Mouse (Mus musculus): ENCODE data around the gene Bmp8a. TPM values are rescaled to one million over a fixed set of nuclear protein-coding genes. Genes with fewer than 3 reads are reported as not detected.
"Not testable (repeated sequence)": the region's sequence is repeated elsewhere in the genome, so short reads cannot be mapped to it uniquely, and the experiment has no call there.

Bmp8a gene
- total RNA-seq, 2 experiments from 2014 or later, result 0.15 TPM; not detected in 1

DNA sequence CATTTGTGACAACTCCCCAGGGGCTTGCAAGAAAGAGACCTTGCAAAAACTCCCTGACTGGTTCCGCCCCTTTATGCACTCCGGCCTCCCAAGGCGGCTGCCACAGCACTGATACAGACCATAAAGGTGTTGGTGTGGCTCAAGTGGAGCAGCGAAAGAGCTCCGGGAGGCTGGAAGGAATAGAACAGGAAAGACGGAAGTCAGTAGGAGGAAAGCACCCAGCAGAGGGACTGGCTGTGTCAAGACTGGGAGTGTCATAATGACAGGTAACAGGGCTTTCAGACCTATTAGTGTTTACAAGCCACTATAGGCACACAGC is 378 bp upstream of the Bmp8a start:
- no peak for TF ChIP-seq CTCF (conservative IDR thresholded peaks at IDR 0.05)
- no peak overlapping the region for H3K27ac ChIP-seq
- H3K4me3 ChIP-seq, result no peak overlapping the region; the same call in 1 of the 2 replicates
- no peak for DNase-seq (ENCODE audit: low spot score in 2 of 2)

GRCm38 (mm10) chr4:123342091-123342641 is 886 bp downstream of the Bmp8a start:
- H3K27ac ChIP-seq, result no peak overlapping the region
- DNase-seq (ENCODE audit: low spot score in 2 of 2), result no peak
- no peak for TF ChIP-seq CTCF (conservative IDR thresholded peaks at IDR 0.05)
- peak overlapping the region; percentile 37 for H3K4me3 ChIP-seq

DNA sequence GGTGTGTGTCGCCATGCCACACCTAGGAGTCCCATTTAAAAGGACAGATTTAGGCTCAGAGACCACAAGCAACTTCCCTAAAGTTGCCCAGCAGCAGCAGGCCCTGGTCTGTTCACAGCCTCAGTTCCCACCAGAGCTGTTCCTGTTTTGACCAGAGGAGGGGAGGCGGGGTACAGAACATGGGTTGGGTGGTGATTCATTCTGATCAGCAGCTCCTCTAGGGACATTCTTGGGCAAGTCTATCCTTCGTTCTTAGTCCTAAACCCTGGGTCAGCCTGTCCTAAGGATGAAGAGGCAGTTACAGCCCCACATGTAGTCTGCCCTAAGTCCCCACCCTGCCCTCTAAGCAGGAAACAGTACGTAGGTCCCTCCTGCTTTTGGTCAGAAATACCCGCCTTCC is 2.8 kb downstream of the Bmp8a start:
- no peak for TF ChIP-seq CTCF (conservative IDR thresholded peaks at IDR 0.05)
- Histone ChIP-seq H3K27ac (no peak overlapping the region), H3K4me3 (no peak overlapping the region)
- no peak for DNase-seq (ENCODE audit: low spot score in 2 of 2)

GRCm38 (mm10) chr4:123337693-123338092 is 5.4 kb downstream of the Bmp8a start:
- no peak for DNase-seq (ENCODE audit: low spot score in 2 of 2)
- no peak overlapping the region for H3K4me3 ChIP-seq
- TF ChIP-seq CTCF (conservative IDR thresholded peaks at IDR 0.05), result no peak
- H3K27ac ChIP-seq, result no peak overlapping the region

DNA sequence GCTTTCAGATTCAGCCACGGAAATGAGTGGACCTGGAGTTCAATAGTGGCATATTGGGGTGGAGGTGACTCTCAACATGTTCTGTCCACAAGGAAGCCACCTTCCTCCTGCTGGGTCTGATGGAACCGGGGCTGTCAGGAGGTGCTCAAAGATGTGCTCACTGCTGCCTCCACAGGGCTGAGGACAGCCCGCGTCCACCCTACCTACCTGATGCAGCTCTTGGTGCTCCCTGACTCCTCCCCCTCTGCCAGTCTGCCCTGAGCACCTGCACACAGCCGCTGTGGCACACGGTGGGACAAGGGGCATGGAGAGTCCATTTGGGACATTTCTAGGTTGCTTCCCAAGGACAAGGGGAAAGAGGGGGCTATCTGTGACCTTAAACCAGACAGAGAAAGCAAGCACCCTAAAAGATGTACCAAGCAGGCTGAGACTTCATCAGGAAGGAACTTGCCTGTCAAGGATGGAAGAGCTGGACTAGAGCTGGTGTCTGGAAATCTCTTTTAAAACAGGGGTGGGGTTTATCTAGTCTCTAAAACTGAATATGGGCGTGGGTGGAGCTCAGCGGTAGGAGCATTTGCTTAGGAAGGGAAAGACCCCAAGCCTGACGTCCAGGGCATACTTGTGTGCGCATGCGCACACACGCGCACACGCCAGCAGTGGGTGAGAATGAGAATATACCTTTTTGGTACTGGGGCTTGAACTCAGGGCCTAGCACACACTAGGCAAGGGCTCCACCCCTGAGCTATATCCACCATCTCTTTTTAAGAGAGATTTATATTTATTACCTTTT is 7.1 kb downstream of the Bmp8a start:
- 0 out of 2 replicates have a peak, but pooled peaks have one; percentile 6 for TF ChIP-seq CTCF (conservative IDR thresholded peaks at IDR 0.05)
- Histone ChIP-seq H3K27ac (no peak overlapping the region), H3K4me3 (no peak overlapping the region)
- DNase-seq (ENCODE audit: low spot score in 2 of 2), result no peak

DNA sequence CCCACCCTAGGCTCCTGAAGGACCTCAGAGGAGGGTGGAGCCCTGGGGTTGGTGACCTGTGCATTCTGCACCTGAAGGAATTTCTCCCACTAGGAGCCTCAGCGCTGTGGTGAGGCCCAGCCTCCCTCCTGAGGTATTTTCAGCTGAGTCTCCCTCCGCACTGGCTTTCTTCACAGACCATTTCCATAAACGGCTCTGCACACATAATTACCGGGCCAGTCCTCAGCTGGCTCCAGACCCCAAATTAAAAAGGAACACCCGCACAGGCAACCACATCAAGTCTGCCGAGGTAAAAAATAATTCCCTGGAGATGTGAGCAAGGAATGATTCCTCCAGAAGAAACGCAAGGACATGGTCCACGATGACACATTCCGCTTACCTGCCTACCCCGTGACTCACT is 7.8 kb downstream of the Bmp8a start:
- DNase-seq (ENCODE audit: low spot score in 2 of 2); H3K27ac ChIP-seq; H3K4me3 ChIP-seq: not testable (repeated sequence)

- no peak for TF ChIP-seq CTCF (conservative IDR thresholded peaks at IDR 0.05)
- no peak overlapping the region for H3K4me3 ChIP-seq
- H3K27ac ChIP-seq, result no peak overlapping the region
- DNase-seq (ENCODE audit: low spot score in 2 of 2), result no peak
These were observed 8.9 kb downstream of the Bmp8a start for GRCm38 (mm10) chr4:123334177-123334576.

- Histone ChIP-seq H3K27ac (no peak overlapping the region), H3K4me3 (no peak overlapping the region)
- TF ChIP-seq CTCF (conservative IDR thresholded peaks at IDR 0.05), result peak; percentile 45
- no peak for DNase-seq (ENCODE audit: low spot score in 2 of 2)
These were observed 9.9 kb downstream of the Bmp8a start for GRCm38 (mm10) chr4:123333151-123333550.

DNA sequence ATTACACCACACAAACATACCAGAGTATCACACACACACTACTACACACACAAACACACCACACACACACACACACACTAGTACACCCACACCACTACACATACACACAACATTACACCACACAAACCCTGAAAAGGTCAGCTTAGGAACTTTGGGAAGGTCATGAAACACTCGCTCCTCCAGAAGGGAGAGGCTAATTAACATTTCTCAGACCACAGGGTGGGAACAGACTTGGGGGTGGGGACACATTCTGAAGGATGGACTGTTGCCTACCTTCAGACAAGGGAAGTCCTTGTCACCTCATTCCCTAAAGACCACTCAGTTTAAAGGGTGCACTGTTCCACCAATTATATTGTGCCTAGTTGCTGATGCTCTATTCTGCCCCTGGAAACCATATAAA is 11.1 kb downstream of the Bmp8a start:
- not testable (repeated sequence) for H3K4me3 ChIP-seq; H3K27ac ChIP-seq; DNase-seq (ENCODE audit: low spot score in 2 of 2)

GRCm38 (mm10) chr4:123331326-123331725 is 11.7 kb downstream of the Bmp8a start:
- no peak for TF ChIP-seq CTCF (conservative IDR thresholded peaks at IDR 0.05)
- no peak overlapping the region for H3K4me3 ChIP-seq
- DNase-seq (ENCODE audit: low spot score in 2 of 2), result no peak
- H3K27ac ChIP-seq, result no peak overlapping the region

DNA sequence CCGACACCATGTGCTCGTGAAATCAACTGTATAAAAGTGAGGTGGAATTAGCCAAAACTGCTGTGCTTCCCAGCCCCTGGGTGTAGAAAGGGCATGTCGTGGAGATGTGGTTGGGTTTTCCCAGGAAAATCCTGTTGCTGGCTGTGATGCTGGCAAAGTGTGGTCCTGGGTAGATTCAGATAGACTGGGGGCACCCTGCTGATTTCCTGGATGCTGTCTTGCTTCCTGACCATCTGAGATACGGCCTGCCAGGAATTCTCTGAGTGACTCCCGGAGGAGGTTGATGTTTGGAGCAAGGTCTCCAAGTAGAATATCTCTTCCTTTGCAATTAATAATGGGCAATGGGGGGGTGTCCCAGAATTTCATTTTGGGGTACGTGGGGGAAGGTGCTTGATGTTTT is 14.1 kb downstream of the Bmp8a start:
- Histone ChIP-seq H3K4me3 (no peak overlapping the region), H3K27ac (no peak overlapping the region)
- no peak for DNase-seq (ENCODE audit: low spot score in 2 of 2)
- no peak for TF ChIP-seq CTCF (conservative IDR thresholded peaks at IDR 0.05)

- DNase-seq (ENCODE audit: low spot score in 2 of 2), result no peak
These were observed 15.4 kb downstream of the Bmp8a start for GRCm38 (mm10) chr4:123327630-123328029.

GRCm38 (mm10) chr4:123326087-123326486 is 17.0 kb downstream of the Bmp8a start:
- no peak for TF ChIP-seq CTCF (conservative IDR thresholded peaks at IDR 0.05)
- DNase-seq (ENCODE audit: low spot score in 2 of 2), result no peak
- no peak overlapping the region for H3K27ac ChIP-seq
- H3K4me3 ChIP-seq, result no peak overlapping the region

More at GRCm38 (mm10) chr4:123327630-123328029, 15.4 kb downstream of the Bmp8a start:
- H3K4me3 ChIP-seq, result no peak overlapping the region
- no peak overlapping the region for H3K27ac ChIP-seq
- TF ChIP-seq CTCF (conservative IDR thresholded peaks at IDR 0.05), result no peak

DNA sequence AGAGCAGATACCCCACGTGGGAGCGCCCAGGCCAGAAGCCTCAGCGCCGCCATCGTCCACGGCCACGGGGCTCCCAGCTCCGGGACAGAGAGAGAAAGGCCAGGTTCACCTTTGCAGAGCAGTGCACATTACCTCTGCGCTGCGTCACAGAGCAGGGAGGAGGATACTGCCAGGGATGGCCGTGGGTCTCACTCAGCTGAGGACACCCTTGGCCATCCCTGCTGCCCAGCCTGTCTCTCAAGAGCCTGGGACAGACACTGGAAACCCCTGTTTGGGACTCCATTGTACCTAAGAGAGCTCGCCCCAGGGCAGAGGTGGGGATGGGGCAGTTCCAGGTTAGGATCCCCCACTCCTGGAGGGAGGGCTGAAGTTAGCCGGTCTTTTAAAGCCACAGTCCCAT is 19.5 kb downstream of the Bmp8a start, which contains the start of gene Oxct2a:
Gene Oxct2a, minus strand, starts transcription at position 101 of the 400 bp plus-strand sequence.
- H3K4me3 ChIP-seq, result peak within 1 kb of the TSS; percentile 39
- DNase-seq (ENCODE audit: low spot score in 2 of 2), result no peak
- no peak within 1 kb of the TSS for H3K27ac ChIP-seq
- no peak for TF ChIP-seq CTCF (conservative IDR thresholded peaks at IDR 0.05)

- H3K27ac ChIP-seq; DNase-seq (ENCODE audit: low spot score in 2 of 2): not testable (repeated sequence)
- peak overlapping the region; percentile 39 for H3K4me3 ChIP-seq
These were observed 20.1 kb downstream of the Bmp8a start for GRCm38 (mm10) chr4:123322910-123323309.

Data from layer of hippocampus, adult 2 months (tissue).